Mouse (Mus musculus): ENCODE measurements around the gene Pax7.

DNA sequence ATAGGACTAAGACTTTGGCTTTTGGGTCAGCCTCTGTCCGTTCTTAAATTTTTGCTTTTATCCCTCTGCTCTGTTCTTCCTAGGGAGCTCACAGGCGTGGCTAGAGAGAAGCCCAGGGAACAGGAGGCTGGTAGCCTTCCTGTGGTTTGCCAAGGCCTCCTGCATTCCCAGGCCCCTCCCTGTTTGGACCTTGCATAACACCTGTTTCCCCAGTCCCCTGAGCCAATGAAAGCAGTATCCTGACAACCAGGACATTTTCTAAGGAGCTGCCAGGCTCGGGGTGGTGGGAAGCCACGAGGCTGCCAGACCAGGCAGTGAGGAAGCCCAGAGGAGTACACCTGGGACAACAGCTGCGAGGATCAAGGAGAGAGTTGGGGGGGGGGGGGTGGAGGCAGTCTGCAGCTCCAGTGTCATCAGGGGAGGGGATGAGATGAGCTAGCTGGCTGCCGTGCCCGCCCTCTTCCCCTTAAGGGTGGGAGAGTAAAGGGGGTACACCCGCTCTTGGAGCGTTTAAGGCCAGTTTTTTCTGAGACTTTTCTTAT is 50.3 kb downstream of the Pax7 start:
- TF ChIP-seq CTCF (IDR thresholded peaks at IDR 0.05) = no peak
- no peak for TF ChIP-seq EP300 (IDR thresholded peaks at IDR 0.05)

Measured in lung, postnatal 0 days (tissue).